Mouse (Mus musculus) embryonic facial prominence, embryonic 10.5 days (tissue): ENCODE data around the gene Wars2. TPM values are rescaled to one million over a fixed set of nuclear protein-coding genes. Genes with fewer than 3 reads are reported as not detected.

Experiments
- DNase-seq: peaks from one replicate; pipeline ENCODE4 v3.0.0-alpha.2; 2017; ENCODE audit warnings: low spot score
- H3K27ac ChIP-seq: fragments of 300-500 bp; sonication (generic); replicated peaks from 2 replicates; pipeline ENCODE4 v1.5.1; 2016; ENCODE audit warnings: mild to moderate bottlenecking
- H3K27me3 ChIP-seq: fragments of 300-500 bp; sonication (generic); replicated peaks from 2 replicates; pipeline ENCODE4 v1.6.1; 2016; ENCODE audit warnings: low read depth, mild to moderate bottlenecking; ENCODE audit not compliant: poor library complexity, severe bottlenecking
- H3K36me3 ChIP-seq: fragments of 300-500 bp; sonication (generic); replicated peaks from 2 replicates; pipeline ENCODE4 v1.6.1; 2016; ENCODE audit warnings: mild to moderate bottlenecking, moderate library complexity
- H3K4me1 ChIP-seq: fragments of 300-500 bp; sonication (generic); 2 replicates; pipeline ENCODE4 v1.6.1; 2016
- H3K4me3 ChIP-seq: fragments of 300-500 bp; sonication (generic); 2 replicates; pipeline ENCODE4 v1.5.1; 2016; ENCODE audit warnings: mild to moderate bottlenecking, moderate library complexity
- H3K9me3 ChIP-seq: fragments of 300-500 bp; sonication (generic); 2 replicates; pipeline ENCODE4 v1.6.1; 2016; ENCODE audit warnings: mild to moderate bottlenecking
- WGBS: fragments of 180-500 bp; shearing (Covaris S2); methylation state at CpG from one replicate; pipeline ENCODE4 v1.1.7; 2016; 5-methylcytosine and 5-hydroxymethylcytosine counted together
- polyA plus RNA-seq: library from polyadenylated mRNA; unstranded; fragments of >200 nt; fragmentation: Nextera tagmentation; extraction: Ambion mirVana; gene quantifications from 2 replicates; pipeline ENCODE4 v1.2.1, GENCODE M21; 2016

The Wars2 gene
- polyA plus RNA-seq, 1 experiment from 2014 or later, result 8.4 TPM

GRCm38 (mm10) chr3:99208416-99208815 is 67.5 kb downstream of the Wars2 start:
- H3K36me3 ChIP-seq, result 0 out of 2 replicates have a peak, but pooled peaks cover 5% of the 10 kb centered on the region
- no peaks in the 10 kb centered on the region for H3K9me3 ChIP-seq
- no peaks in the 10 kb centered on the region for H3K27me3 ChIP-seq
- H3K4me1 ChIP-seq, result peaks cover 26% of the 10 kb centered on the region
- no peak overlapping the region for H3K4me3 ChIP-seq
- no peak for DNase-seq
- no peak overlapping the region for H3K27ac ChIP-seq
- 33% methylated on average over 1 of the region's 1 CpGs for WGBS

- Histone ChIP-seq H3K36me3 (no peaks in the 10 kb centered on the region; the same call in 1 of the 2 replicates), H3K4me3 (no peak overlapping the region), H3K27ac (no peak overlapping the region), H3K4me1 (peaks cover 22% of the 10 kb centered on the region), H3K27me3 (no peaks in the 10 kb centered on the region), H3K9me3 (no peaks in the 10 kb centered on the region)
- 56% methylated on average over 14 of the region's 14 CpGs for WGBS
- DNase-seq, result no peak
Measured at GRCm38 (mm10) chr3:99211105-99211698, 70.3 kb downstream of the Wars2 start.

GRCm38 (mm10) chr3:99227807-99228206 is 86.9 kb downstream of the Wars2 start:
- no peak for DNase-seq
- WGBS, result 79% methylated on average over 2 of the region's 2 CpGs
- no peak overlapping the region for H3K4me3 ChIP-seq

GRCm38 (mm10) chr3:99233393-99234318 is 92.8 kb downstream of the Wars2 start:
- Histone ChIP-seq H3K27me3 (peaks cover 72% of the 10 kb centered on the region), H3K9me3 (no peaks in the 10 kb centered on the region), H3K27ac (no peak overlapping the region), H3K36me3 (no peaks in the 10 kb centered on the region), H3K4me1 (peaks cover 21% of the 10 kb centered on the region), H3K4me3 (peak overlapping the region; percentile 41)
- WGBS, result 6% methylated on average over 20 of the region's 20 CpGs
- peak; percentile 74 for DNase-seq

More at GRCm38 (mm10) chr3:99227807-99228206, 86.9 kb downstream of the Wars2 start:
- Histone ChIP-seq H3K9me3 (no peaks in the 10 kb centered on the region), H3K4me1 (no peaks in the 10 kb centered on the region), H3K27me3 (peaks cover 14% of the 10 kb centered on the region), H3K27ac (no peak overlapping the region), H3K36me3 (no peaks in the 10 kb centered on the region)

- 3% methylated on average over 17 of the region's 17 CpGs for WGBS
- DNase-seq, result peak; percentile 52
- H3K4me3 ChIP-seq, result peak overlapping the region; percentile 41
Measured at GRCm38 (mm10) chr3:99234319-99234869, 93.5 kb downstream of the Wars2 start.

GRCm38 (mm10) chr3:99235116-99235803 is 94.4 kb downstream of the Wars2 start:
- Histone ChIP-seq H3K27ac (no peak overlapping the region), H3K4me3 (no peak overlapping the region), H3K4me1 (peaks cover 23% of the 10 kb centered on the region), H3K27me3 (peaks cover 88% of the 10 kb centered on the region), H3K9me3 (no peaks in the 10 kb centered on the region), H3K36me3 (no peaks in the 10 kb centered on the region)
- peak; percentile 54 for DNase-seq
- 1% methylated on average over 23 of the region's 23 CpGs for WGBS

More at GRCm38 (mm10) chr3:99234319-99234869, 93.5 kb downstream of the Wars2 start:
- Histone ChIP-seq H3K27me3 (peaks cover 79% of the 10 kb centered on the region), H3K4me1 (peaks cover 21% of the 10 kb centered on the region), H3K9me3 (no peaks in the 10 kb centered on the region), H3K27ac (no peak overlapping the region), H3K36me3 (no peaks in the 10 kb centered on the region)

- peak; percentile 56 for DNase-seq
- H3K4me3 ChIP-seq, result no peak overlapping the region
- peaks cover 96% of the 10 kb centered on the region for H3K27me3 ChIP-seq
- WGBS, result 2% methylated on average over 18 of the region's 18 CpGs
- H3K36me3 ChIP-seq, result no peaks in the 10 kb centered on the region
- no peak overlapping the region for H3K27ac ChIP-seq
- peaks cover 28% of the 10 kb centered on the region for H3K4me1 ChIP-seq
- H3K9me3 ChIP-seq, result no peaks in the 10 kb centered on the region
Measured at GRCm38 (mm10) chr3:99235804-99236755, 95.2 kb downstream of the Wars2 start.

GRCm38 (mm10) chr3:99238691-99239090 is 97.8 kb downstream of the Wars2 start:
- Histone ChIP-seq H3K27ac (no peak overlapping the region), H3K36me3 (no peaks in the 10 kb centered on the region), H3K27me3 (peaks cover 99% of the 10 kb centered on the region), H3K4me3 (no peak overlapping the region), H3K9me3 (no peaks in the 10 kb centered on the region), H3K4me1 (peaks cover 29% of the 10 kb centered on the region)
- 0% methylated on average over 1 of the region's 1 CpGs for WGBS
- peak; percentile 26 for DNase-seq

- DNase-seq, result peak; percentile 43
- Histone ChIP-seq H3K4me3 (no peak overlapping the region), H3K4me1 (peaks cover 24% of the 10 kb centered on the region), H3K27me3 (peaks cover 100% of the 10 kb centered on the region), H3K9me3 (no peaks in the 10 kb centered on the region), H3K36me3 (no peaks in the 10 kb centered on the region), H3K27ac (no peak overlapping the region)
- WGBS, result 1% methylated on average over 20 of the region's 20 CpGs
Measured at GRCm38 (mm10) chr3:99239301-99240045, 98.6 kb downstream of the Wars2 start.

- H3K27ac ChIP-seq, result no peak within 1 kb of the TSS
- DNase-seq, result peak; percentile 43
- under 1% methylated on average over 20 of the region's 20 CpGs for WGBS
Measured at GRCm38 (mm10) chr3:99240213-99240720, 99.4 kb downstream of the Wars2 start, which contains the start of gene Tbx15. Gene Tbx15, plus strand, starts transcription at chr3:99240381.

More at GRCm38 (mm10) chr3:99240213-99240720, 99.4 kb downstream of the Wars2 start, which contains the start of gene Tbx15:
- H3K4me1 ChIP-seq, result peaks cover 16% of the 10 kb centered on the region
- no peaks in the 10 kb centered on the region for H3K36me3 ChIP-seq
- peaks cover 100% of the 10 kb centered on the region for H3K27me3 ChIP-seq
- H3K4me3 ChIP-seq, result peak within 1 kb of the TSS; percentile 41
- no peaks in the 10 kb centered on the region for H3K9me3 ChIP-seq
